Mouse (Mus musculus) ovary, postnatal 14 days (tissue): ENCODE measurements around the gene Tusc2.
"Not testable (repeated sequence)": the region's sequence is repeated elsewhere in the genome, so short reads cannot be mapped to it uniquely, and the experiment has no call there.

Source experiments
- DNase-seq: peaks from one replicate; pipeline ENCODE4 v3.0.0; 2022; ENCODE audit warnings: low spot score

Tusc2 gene

DNA sequence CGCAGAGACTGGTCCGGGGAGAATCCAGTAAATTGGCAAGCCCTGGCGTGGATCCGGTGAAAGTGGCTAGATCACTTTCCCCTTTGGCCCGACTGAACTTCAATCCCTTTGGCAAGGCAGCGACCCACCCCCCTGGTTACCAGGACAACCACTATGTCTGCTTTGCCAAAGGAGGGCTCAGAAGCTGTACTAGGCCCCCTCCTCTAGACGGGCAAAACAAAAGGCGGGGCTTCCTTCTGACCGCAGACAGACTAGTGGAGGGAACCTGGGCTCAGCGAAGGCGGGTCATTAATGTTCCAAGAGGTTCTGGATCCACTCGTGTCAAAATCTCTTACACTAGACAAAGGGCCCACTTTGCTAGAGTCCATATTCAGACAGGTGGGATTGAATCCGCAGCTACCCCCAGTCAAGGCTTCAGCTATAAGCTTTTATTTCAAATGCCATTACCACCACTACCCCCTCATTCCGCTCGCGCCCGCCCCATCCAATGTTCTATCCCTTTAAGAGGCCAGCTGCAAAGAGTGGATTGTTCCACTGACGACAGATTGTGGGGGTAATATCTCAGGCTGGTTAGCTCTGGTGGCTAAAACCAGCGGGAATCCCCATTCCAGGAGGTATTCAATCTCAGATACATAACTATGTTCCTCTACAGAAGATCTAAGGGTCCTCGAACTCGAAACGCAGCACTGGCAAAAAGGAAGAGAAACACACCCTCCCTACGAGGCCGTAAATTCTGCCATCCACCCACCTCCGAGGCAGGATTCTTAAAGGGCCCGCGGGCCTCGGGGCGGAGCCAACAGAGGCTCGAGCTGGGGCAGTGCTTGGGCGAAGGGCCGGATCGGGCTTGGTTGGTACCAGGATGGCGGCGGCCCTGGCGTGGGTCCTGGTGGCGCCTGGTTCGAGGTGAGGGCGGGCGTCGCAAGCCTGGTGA, 5.5 kb downstream of the Tusc2 start:
- peak; percentile 78 for DNase-seq

DNA sequence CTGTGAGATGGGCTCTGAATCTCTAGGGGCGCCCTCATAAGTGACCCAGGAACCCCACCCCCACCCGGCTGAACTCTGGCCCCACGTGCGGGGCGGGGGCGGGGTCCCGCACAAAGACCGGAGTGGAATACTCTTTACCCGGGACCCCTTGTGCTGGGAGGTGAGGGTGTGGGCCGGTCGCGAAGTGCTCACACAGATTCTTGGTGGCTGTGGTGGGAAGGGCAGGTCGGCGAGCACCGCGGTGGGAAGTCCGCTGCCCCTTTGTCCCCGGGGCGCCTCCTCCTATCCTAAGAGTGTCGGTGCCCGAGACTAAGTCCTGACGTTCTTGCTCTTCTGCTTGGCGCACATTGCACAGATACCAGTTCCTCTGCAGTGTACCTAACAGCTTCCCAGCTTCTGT, 6.2 kb downstream of the Tusc2 start:
- no peak for DNase-seq

DNA sequence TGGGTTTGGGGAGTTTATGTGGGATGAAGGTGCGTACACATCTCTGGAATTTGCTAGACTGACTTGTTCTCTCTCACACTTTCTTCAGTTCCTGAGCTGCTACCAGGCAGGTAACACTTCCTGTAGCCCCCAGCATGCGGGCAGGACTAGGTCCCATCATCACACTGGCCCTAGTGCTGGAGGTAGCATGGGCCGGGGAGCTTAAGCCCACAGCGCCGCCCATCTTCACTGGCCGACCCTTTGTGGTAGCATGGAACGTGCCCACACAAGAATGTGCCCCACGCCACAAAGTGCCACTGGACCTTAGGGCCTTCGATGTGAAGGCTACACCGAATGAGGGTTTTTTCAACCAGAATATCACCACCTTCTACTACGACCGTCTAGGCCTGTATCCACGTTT, 7.0 kb downstream of the Tusc2 start:
- DNase-seq: no peak

DNA sequence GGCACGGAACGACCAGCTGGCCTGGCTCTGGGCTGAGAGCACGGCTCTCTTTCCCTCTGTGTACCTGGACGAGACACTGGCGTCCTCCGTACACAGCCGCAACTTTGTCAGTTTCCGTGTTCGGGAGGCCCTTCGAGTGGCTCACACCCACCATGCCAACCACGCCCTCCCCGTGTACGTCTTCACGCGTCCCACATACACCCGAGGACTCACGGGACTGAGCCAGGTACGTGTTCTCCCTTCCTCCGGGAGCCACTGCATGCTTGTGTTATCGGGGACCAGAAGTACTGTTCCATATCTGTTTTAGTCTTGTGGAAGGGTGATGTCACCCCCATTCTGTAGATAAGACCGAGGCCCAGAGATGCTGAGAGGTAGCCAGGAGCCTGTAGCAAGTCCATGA, 7.8 kb downstream of the Tusc2 start:
- DNase-seq: no peak

DNA sequence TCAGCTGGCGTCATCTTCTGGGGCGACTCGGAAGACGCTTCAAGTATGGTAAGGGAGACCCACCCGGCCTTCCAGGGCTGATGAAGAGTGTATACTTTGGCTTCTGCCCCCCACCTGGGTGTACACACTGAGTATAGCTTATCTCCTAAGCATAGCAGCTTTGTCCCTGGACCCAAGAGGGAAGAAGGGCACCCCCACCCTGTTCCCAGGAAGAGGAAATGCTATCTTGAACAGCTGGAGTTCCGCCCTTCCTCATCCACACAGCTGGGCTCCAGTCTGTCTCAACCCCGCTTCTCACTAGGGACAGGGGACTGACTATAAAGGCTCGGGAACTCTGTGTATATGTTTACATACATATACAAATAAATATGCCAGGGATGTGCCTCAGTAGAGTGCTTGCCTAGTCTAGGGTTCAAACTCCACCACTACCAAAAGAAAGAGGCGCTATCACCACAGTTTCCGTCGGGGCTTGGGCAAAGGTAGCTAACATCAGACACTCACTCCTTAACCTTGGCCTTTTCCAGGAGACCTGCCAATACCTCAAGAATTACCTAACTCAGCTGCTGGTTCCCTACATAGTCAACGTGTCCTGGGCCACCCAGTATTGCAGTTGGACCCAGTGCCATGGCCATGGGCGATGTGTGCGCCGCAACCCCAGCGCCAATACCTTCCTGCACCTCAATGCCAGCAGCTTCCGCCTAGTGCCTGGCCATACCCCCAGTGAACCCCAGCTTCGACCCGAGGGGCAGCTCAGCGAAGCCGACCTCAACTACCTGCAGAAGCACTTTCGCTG, 8.7 kb downstream of the Tusc2 start:
- DNase-seq: no peak

DNA sequence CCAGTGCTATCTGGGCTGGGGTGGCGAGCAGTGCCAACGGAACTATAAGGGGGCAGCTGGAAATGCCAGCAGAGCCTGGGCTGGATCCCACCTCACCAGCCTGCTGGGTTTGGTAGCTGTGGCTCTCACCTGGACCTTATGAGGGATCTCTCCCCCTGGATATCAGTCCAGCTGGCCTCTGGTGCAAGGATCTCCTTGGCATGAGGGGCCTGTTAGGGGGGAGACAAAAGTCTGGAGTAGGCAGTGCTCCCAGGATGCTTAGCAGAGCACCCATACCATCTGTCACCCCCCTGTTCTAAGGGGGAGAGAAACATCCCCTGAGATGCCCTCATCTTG, 9.2 kb downstream of the Tusc2 start:
- DNase-seq: no peak

DNA sequence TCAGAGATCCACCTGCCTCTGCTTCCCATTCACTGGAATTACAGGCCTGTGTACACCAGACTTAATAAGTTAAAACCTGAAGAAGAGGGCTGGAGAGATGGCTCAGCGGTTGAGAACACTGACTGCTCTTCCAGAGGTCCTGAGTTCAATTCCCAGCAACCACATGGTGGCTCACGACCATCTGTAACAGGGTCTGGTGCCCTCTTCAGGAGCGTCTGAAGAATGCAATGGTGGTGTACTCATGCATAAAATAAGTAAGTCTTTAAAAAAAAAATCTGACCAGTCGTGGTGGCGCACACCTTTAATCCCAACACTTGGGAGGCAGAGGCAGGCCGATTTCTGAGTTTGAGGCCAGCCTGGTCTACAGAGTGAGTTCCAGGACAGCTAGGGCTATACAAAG, 10.7 kb downstream of the Tusc2 start:
- DNase-seq: not testable (repeated sequence)

DNA sequence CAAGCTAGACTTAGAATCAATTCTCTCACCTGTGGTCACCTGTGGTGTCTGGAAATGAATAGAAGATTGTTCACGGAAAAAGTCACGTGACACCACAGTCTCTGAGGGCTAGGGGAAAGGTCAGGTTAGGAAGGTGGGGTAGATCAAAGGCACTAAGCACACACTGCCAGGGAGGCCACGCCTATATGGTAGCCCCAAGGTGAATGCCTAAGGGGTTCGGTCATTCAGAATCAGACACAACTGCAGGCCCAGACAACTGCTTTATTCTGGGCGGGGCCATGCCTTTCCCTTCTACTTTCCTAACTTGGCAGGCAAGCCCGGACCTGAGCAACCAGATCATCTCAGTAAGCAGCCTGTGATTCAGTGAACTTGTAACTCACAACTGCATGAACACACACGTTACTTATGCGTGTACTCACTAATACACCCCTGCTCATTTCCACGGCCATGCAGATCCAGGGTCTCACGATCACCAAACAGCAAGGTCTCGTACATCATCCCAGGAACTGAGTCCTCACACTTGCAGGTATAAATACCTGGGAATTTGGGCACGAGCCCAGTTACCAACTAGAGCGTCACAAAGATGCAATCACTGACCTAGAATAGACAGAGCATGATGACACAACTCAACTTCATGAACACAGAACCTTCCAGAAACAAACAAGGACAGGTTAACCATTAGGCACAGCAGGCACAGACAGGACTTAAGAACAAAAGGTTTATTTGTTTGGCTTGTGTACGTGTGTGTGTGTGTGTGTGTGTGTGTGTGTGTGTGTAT, 12.7 kb downstream of the Tusc2 start:
- DNase-seq: no peak

DNA sequence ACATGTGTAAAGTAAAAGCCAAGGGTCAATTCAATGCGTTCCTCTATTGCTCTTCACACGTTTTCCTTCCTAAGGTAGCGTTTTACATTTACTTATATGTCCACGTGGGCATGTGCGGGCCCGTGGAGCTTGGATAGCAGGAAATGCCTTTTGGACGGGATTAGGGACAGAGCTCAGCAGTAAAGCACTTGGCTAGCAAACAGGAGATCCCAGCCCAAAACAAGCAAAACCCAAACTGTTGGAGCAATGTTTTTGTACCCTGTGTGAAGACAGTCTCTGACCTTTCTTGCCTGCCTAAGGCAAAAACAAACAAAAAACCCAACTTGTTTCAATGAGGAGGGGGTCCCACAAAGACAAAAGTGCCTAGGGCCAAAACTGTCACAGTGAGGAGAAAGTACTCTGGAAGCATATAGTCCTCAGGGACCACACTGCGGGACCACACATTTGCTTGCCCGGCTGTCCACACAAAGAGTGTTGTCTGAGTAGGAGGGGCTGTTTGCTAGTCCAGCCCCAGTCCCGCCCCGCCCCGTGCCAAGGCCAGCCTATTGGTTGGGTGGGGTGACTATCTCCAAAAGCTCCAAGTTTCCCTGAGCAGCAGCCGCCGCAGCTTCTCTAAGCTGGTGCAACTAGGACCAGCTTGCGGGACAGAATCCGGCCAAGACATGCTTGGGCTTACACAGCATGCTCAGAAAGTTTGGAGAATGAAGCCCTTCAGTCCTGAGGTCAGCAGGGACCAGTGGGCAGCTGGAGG, 13.5 kb downstream of the Tusc2 start, which contains the start of gene Hyal1:
TSS of gene Hyal1 (plus strand) at position 571 of the 751 bp plus-strand sequence.
- peak; percentile 73 for DNase-seq

DNA sequence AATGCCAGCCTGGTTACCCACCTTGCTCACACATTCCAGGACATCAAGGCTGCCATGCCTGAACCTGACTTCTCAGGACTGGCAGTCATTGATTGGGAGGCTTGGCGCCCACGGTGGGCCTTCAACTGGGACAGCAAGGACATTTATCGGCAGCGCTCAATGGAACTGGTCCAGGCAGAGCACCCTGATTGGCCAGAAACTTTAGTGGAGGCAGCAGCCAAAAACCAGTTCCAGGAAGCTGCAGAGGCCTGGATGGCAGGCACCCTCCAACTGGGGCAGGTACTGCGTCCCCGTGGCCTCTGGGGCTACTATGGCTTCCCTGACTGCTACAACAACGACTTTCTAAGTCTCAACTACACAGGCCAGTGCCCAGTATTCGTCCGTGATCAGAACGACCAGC, 14.8 kb downstream of the Tusc2 start:
- no peak for DNase-seq

DNA sequence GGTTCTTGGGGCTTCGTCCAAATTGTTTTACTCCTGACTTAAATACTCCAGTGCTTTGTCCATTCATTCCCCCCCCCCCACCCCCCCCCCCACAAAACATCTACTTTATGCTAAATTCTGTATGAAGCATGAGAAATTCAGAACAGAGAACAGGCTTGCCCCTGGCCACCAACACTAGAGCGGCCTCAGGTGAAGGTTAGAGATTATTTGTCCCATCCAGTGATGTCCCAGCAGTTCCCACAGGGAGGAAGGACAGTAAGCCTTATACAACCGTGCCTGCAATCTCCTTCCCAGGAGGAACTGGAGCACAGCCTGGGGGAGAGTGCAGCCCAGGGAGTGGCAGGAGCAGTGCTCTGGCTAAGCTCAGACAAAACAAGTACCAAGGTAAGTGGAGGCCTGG, 15.5 kb downstream of the Tusc2 start, which contains the start of gene Naa80:
TSS of gene Naa80 (plus strand) at position 301 of the 400 bp plus-strand sequence.
- DNase-seq: no peak

DNA sequence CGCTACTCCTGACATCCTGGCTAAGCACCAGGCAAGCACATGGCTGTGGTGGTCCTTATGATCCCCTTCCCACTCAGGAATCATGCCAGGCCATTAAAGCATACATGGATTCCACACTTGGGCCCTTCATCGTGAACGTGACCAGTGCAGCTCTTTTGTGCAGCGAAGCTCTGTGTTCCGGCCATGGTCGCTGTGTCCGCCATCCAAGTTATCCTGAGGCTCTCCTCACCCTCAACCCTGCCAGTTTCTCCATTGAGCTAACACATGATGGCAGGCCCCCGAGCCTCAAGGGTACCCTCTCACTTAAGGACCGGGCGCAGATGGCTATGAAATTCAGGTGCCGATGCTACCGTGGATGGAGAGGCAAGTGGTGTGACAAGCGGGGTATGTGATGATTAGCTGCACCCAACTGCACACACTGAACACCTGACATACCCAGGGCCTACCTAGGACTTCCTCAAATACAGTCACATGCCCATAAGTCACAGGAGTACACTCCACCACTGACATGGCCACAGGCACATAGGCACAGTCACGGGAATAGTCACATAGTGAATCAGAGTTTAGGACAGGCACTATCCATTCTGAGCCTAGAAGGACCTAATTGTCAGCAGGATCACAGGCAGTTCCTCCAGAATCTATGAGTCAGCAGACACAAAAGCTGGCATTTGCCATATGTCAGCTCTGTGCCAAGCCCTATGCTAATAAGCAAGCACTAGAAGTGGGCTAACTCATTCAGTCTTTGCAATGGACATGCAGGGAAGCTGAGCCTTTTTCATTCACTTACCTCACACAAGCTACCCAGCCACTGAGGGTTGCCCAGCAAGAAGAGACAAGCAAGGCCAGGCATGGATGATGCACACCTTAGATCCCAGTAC, 16.2 kb downstream of the Tusc2 start:
- DNase-seq: no peak

DNA sequence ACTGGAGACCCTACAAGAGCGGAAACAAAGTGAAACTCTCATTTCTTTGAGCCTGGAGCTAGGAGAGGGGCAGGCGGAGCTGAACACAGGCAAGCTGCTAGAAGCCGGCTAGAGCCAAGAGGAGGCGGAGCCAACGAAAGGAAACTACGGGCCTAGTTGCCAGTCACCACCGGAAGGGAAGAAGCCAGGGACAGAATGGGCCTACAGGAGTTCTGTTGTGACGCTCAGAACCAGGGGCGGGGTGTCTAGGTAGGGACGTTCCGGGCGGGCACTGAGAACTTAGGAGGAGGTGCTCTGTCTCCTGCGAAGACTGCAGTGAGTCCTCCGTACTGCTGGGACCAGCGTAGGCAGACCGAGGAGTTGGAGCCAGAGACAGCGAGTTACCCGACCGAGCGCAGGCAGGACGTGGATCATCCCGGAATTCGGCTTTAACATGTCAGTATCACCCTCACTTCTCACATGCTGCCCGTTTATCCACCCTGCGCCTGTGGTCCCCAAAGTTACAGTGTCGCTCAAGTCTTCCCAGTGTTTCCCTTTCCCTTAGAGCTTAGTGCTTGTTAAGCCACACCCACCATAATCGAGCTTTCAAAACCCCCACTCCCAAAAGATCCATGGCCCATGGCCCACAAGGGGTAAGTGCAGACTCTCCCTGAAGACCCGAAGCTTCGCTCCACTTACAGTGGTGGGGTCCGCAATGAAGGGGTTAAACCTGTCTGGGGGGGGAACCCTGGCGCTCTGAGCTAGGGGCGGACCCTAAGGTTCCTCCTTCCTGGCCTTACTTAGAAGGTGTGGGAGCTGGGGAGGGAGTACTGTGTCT, 17.7 kb downstream of the Tusc2 start, which contains the start of gene Hyal3:
TSS of gene Hyal3 (plus strand) at position 318 of the 817 bp plus-strand sequence.
- DNase-seq: peak; percentile 85

DNA sequence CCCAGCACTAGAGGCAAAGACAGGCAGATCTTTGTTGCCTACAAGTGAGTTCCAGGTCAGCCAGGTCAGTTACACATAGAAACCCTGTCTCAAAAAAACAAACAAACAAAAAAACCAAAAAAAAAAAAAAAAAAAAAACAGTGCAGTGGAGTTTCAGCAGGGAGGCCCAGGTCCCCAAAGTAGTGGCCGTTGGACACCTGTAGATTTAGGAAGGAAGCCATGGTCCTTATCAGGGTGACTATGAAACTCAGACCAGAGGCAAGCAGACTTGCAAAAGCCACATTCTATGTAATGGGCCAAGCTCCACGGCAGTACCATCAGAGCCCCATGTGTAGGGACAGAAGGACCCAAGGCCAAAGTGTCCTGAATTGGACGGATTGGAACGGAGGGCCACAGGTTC, 18.5 kb downstream of the Tusc2 start:
- DNase-seq: no peak

DNA sequence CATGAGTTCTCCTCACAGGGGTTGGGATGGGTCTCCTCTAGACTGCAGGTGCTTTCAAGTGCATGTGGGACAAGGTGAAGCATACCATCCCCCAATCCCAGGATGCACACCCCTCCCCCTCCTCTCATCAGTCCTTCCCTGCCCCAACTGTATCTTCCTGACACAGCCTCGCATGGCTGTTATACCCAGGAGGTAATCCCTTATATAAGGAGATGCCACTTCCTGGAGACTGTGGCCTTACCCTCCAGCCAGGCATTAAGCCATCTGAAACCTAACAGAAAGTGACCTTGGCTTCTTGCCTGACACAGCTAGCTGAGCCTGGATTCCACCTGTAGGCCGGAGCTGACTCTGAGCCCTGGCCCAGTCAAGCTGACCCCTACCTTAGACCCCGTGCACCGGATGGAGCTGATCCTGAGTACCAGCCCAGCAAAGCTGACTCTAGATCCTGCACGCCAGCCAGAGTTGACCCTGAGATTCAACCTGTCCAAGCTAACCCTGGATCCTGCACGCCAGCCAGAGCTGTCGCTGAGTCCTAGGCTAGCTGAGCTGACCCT, 19.5 kb downstream of the Tusc2 start:
- DNase-seq: no peak

DNA sequence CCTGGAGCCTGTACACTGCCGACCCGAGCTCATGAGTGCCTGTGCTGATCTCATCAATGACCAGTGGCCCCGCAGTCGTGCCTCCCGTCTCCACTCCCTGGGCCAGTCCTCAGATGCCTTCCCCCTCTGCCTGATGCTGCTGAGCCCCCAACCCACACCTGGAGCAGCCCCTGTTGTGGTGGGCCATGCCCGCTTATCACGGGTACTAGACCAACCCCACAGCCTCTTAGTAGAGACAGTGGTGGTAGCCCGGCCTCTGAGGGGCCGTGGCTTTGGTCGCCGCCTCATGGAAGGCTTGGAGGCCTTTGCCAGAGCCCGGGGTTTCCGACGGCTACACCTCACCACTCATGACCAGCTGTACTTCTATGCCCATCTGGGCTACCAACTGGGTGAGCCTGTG, 20.1 kb downstream of the Tusc2 start:
- no peak for DNase-seq

DNA sequence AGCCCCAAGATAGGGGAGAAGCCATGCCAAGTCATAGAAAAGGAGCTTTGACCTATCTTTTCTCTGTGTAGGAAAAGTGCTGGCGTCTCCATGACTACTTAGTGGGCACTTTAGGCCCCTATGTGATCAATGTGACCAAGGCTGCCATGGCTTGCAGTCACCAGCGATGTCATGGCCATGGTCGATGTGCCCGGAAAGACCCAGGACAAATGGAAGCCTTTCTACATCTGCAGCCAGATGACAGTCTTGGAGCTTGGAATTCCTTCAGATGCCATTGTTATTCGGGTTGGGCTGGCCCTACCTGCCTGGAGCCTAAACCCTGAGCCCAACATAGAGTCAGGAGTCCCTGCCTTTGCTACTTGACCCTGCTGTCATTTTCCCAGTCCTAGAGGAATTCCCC, 23.4 kb downstream of the Tusc2 start:
- DNase-seq: no peak

DNA sequence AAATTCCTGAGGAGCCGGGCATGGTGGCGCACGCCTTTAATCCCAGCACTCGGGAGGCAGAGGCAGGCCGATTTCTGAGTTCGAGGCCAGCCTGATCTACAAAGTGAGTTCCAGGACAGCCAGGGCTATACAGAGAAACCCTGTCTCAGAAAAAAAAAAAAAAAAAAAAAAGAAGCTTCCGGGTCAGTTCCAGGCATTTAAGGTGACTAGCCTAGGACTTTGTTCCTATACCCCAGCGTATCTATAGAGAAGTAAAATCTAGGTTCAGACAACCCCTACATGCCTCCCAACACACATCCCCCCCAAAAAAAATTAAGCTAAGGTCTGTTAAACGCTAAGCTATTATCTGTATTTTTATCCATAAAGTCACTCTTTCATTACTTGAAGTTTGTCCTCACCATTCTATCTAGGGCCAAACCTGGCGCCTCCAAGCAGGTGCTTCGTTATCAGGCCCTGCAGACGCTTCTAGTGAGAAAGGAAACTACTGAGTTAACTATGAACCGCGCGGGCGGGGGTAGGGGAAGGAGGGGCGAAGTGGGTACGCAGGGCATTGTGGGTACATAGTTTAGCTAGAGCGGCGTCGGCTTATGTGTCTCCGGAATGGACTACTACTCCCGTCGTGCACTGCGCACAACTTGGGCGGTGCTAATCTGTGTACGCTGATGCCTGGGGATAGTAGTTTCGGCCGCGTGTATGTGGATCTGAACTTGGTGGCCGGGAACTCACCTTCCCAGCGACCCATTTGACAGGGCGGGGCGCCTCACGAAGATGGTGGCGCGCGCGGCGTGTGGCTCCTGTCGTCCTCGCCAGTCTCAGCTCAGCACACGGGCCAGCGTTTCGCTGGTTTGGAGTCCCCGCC, 24.1 kb downstream of the Tusc2 start, which contains the start of gene Ifrd2:
TSS of gene Ifrd2 (plus strand) at position 669 of the 859 bp plus-strand sequence.
- DNase-seq: peak; percentile 86
